Mouse (Mus musculus) testis, adult 10 weeks (tissue): ENCODE measurements around the gene Akt1. TPM values are rescaled to one million over a fixed set of nuclear protein-coding genes. Genes with fewer than 3 reads are reported as not detected.

Experiments used
- polyA plus RNA-seq: library from polyadenylated mRNA; stranded (reverse); fragments of 350-450 nt; fragmentation: Illumina TruSeq; extraction: RNeasy Lipid Tissue Mini Kit (QIAGEN cat#74804); gene quantifications from one replicate; pipeline ENCODE4 v1.2.3, GENCODE M21; 2014; ENCODE audit warnings: low read depth, low replicate concordance

Akt1 gene
- 1.3 TPM for polyA plus RNA-seq

DNA sequence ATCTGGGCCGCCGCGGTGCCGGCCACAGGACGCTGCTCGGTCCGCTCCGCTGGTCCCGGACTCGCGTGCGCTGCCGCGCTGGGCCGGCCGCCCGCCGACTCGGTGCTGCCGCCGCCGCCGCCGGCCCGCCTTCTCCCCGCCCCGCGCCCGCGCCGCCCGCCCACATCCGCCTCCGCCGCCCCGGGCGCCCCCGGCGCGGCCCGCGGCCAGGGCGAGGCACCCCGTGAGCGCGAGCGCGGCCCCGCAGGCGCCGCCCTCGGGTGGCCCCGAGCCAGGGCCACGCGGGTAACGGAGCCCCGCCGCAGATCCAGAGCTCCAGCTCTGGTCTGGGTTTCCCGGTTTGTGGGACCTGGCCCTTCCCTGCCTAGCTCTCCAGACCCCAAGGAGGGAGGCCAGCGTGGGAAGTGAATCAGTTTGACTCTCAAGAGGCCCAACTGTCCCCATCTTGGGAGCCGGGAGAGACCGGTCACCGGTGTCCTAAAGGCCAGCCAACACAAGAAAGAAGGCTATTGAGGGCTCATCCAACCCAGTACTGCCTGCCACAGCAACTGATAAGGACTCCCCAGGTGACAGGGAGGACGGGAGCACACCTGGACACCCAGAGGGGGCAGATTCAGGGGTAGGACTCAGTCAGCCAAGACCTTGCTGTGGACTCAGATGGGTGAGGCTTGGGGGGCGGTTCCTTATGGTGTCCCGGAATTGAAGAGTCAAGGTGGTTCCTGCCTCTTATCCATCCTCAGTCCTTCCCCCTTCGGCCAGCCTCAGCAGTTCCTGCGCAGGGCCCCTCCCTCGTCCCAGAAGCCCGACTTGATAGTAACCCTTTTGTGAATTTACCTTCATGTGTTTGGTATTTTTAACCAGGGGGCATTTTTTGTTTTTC lies at the start of gene Akt1:
TSS of gene Akt1 (minus strand) at position 753 of the 880 bp plus-strand sequence.

DNA sequence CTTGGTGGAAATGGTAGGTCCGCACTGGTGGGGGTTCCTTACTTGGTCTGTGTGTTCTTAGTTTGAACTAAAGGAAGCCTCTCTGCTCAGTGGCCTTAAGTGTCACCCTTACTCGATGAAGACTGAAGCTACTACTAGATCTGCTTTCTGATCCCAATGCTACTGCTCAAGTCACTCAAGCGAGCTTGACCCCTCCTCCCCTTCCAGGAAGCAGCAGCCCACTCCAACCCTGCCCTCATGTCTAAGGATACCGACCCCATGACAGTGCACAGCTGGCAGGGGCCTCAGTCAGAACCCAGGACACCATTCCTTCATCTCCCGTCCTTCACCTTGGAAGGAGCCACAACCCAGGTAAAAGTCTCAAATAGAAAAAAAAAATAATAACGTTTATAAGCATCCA lies 45.5 kb upstream of the Akt1 start, which contains the start of gene Cep170b:
TSS of gene Cep170b (plus strand) at position 240 of the 400 bp plus-strand sequence.

DNA sequence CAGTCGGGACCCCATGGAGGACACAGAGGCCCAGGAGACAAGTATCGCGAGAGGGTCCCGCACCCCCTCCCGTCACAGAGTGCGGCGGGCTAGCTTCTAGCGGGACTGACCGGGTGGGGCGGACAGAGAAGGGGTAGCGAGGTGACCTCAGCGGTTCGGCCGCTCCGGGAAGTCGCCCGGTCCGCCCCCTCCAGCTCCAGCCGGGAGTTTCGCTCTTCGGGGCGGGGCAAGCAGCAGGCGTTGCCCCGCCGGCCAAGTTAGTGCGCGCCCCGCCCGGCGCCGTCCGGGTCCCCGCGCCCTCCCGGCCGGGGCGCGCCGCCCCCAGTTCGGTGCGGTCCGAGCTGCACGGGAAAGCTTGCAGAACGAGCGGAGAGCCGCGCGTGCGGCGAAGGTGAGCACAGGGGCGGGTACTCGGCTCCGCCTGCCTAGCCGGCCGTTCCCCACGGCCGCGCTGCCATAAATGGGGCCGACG lies 3.9 kb upstream of the Akt1 start, which contains the start of gene Zbtb42:
TSS of gene Zbtb42 (plus strand) at position 274 of the 472 bp plus-strand sequence.

DNA sequence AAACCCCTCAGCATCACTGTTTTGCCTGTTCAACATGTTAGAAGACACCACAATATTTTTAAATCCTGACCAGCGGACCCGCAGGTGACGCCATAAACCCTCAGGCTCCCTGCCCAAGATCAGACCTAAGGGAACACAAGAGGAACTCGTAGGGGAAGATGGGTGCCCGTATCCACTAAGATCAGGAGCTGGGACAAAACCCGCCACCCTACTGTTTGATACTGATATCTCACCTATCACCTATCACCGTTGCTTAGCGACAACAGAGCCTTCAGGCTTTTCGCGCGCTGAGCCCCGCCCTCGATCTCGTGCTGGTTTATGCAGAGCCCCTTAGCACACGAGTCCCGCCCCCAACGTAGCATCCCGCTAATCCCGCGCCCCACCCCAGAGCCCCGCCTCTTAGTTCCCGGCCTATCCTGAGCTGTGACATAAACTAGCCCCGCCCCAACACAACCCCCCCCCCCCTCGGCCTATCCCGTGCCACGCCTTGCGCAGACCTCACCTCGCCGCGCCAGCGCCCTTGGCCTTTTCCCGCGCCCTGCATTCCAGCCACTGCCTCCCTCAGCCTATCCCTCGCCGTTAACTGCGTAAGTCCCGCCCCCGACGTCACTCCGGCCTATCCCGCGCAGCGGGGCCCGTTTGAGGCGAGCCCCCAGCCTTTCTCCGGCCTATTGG lies 30.4 kb downstream of the Akt1 start, which contains the start of gene Siva1:
TSS of gene Siva1 (plus strand) at position 500 of the 675 bp plus-strand sequence.

DNA sequence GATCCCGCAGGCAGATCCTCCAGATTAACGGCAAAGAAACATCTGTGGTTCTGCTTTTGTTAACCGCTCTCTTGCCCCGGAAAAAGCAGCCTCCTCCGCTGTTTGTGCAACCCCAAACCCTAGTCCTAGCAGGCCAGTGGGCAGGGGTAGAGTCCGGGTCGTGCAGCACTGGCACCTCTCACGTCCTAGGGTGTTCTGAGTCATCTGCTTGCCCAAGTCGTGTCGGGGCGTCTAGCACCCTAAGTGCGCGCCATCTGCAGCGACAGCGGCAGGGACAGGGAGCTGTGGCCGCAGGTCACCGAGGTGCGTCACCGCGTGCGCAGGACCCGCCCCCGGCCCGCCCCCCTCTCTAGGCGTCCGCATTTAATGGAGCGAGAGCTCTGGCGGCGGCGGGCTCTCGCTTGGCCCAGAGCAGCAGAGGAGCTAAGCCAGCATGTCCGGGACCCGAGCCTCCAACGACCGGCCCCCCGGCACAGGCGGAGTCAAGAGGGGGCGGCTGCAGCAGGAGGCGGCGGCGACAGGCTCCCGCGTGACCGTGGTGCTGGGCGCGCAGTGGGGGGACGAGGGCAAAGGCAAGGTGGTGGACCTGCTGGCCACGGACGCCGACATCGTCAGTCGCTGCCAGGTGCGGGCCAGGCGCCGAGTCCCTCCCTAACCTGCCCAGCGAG lies 54.9 kb downstream of the Akt1 start, which contains the start of gene Adssl1:
TSS of gene Adssl1 (plus strand) at position 360 of the 668 bp plus-strand sequence.

Other genes with a start within 250 kb of the Akt1 start
- gene A530016L24Rik, start 185.4 kb downstream of the Akt1 start, polyA plus RNA-seq: not detected
- not detected for gene Tmem179, start 158.1 kb downstream of the Akt1 start, polyA plus RNA-seq
- 0.10 TPM for gene Inf2, start 86.1 kb downstream of the Akt1 start, polyA plus RNA-seq
- gene Adssl1, start 54.8 kb downstream of the Akt1 start, polyA plus RNA-seq: 0.70 TPM
- gene Siva1, start 30.2 kb downstream of the Akt1 start, polyA plus RNA-seq: 2.6 TPM
- 2.4 TPM for gene Zbtb42, start 3.9 kb upstream of the Akt1 start, polyA plus RNA-seq
- gene Cep170b, start 45.6 kb upstream of the Akt1 start, polyA plus RNA-seq: 12.5 TPM
- 0.87 TPM for gene Pld4, start 85.8 kb upstream of the Akt1 start, polyA plus RNA-seq
- 0.41 TPM for gene Ahnak2, start 127.8 kb upstream of the Akt1 start, polyA plus RNA-seq
- 6.0 TPM for gene Clba1, start 134.1 kb upstream of the Akt1 start, polyA plus RNA-seq
- gene Cdca4, start 154.5 kb upstream of the Akt1 start, polyA plus RNA-seq: 10.3 TPM
- not detected for gene Gpr132, start 193.3 kb upstream of the Akt1 start, polyA plus RNA-seq